Mouse (Mus musculus) layer of hippocampus, adult 9-10 months (tissue): ENCODE measurements around the gene Olfr1131.
"Not testable (repeated sequence)": the region's sequence is repeated elsewhere in the genome, so short reads cannot be mapped to it uniquely, and the experiment has no call there.

Experiments used
- DNase-seq: peaks from one replicate; pipeline ENCODE4 v3.0.0; 2022; ENCODE audit warnings: low spot score

The Olfr1131 gene

DNA sequence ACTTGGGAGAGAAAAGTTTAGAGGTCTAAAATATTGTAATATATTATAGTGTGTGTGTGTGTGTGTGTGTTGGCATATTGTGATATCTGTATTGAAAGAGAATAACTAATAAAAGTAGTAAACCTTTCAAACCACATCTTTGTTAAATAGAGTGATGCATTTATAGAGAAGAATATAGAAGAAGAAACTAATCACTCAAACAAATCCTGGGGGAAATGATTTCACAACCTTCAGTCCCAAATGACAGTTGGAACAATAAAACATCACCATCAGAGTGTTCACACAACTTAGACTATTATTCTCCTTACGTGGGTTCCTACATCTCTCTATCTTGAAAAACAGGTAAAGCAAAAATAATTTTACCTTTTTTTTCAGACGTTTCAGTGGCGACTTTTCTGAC, at the start of gene Olfr1131:
TSS of gene Olfr1131 (plus strand) at position 301 of the 400 bp plus-strand sequence.
- no peak for DNase-seq

- DNase-seq, result not testable (repeated sequence)
Observed at GRCm38 (mm10) chr2:87605912-87606311, 21.0 kb upstream of the Olfr1131 start, which contains the start of gene Olfr1130. Olfr1130 (plus strand) TSS chr2:87606212.

DNA sequence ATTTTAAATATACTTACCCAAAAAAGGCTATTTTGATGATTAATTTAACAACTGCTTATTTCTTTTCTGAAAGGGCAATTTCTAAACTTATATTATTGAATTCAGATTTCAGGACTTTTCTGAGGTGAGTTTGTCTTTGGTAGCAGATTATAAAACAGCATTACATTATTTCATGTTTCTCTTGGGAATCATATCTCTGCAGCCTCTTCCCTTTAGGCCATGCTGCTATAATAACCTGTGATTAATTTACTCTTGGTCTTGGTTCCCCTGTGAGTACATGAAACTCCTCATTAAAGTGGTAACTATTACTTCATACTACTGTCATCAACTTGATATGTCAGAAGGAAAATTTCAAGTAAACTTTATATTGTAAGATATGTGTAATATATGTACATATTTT, 10.5 kb downstream of the Olfr1131 start, which contains the start of gene Olfr1132:
TSS of gene Olfr1132 (minus strand) at position 101 of the 400 bp plus-strand sequence.
- DNase-seq, result no peak

DNA sequence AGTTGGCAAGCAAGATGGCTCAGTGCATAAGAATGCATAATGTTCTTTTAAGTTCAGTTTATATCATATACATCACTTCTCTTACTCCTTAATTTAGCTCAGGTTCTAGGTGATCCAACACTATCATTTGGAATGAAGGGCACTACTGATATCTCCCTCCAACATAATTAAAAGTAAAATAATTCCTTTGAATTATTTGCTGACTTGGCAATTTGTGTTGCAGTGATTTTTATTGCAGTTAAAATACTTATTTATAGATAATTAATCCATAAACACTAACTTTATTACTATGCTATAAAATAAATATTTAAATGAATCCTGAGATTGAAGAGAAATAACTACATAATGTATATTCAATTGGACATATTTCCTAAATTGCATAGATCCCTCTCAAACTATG, 15.5 kb downstream of the Olfr1131 start:
- no peak for DNase-seq

DNA sequence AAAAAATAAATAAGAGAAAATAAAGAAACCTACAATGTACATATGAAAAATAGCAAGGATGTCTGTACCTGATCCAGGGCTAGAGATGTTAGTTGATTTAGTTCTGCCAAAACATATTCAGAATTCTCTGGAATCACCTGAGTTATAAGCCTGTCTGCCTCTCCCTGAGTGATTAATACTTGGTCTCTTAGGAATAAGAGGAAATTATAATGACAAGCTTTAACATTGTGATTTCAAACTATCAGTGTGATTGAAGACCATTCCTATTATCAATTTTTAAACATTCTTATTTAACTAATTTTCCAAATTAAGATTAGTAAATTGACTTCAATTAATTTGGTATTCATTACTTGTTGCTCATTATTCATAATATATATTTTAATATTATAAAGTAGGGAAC, 20.4 kb downstream of the Olfr1131 start, which contains the start of gene Olfr1133:
TSS of gene Olfr1133 (minus strand) at position 101 of the 400 bp plus-strand sequence.
- DNase-seq, result no peak

DNA sequence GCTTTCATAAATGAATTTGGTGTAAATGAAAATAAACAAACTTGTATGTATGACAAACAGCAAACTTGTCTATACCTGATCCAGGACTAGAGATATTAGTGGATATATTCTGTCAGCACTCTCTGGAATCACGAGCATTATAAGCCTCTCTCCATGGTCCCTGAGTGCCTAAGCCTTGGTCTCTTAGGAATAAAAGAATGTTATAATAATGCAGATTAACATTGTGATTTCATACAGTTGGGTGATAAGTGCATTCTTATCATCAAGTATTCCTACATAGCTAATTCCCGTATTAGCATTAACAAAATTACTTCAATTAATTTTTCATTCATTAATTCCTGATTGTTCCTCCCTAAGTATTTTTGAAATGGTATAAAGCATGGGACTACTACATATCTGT, 31.5 kb downstream of the Olfr1131 start, which contains the start of gene Olfr1134:
TSS of gene Olfr1134 (minus strand) at position 101 of the 400 bp plus-strand sequence.
- DNase-seq, result no peak

GRCm38 (mm10) chr2:87673564-87673963, 46.7 kb downstream of the Olfr1131 start, which contains the start of gene Olfr1135:
Olfr1135 (minus strand) TSS chr2:87673664.
- no peak for DNase-seq
